Mouse (Mus musculus) midbrain, embryonic 15.5 days (tissue): ENCODE data around the gene Rpl12. TPM values are rescaled to one million over a fixed set of nuclear protein-coding genes. Genes with fewer than 3 reads are reported as not detected.

Source experiments
- ATAC-seq: fragments of 200-750 bp; cut with Nextera tagmentation; replicated peaks from 2 replicates; pipeline ENCODE4 v1.8.0; 2017; ENCODE audit warnings: moderate TSS enrichment
- H3K27ac ChIP-seq: fragments of 300-500 bp; sonication (generic); 2 replicates; pipeline ENCODE4 v1.5.1; 2015; ENCODE audit warnings: mild to moderate bottlenecking, inconsistent platforms
- H3K27me3 ChIP-seq: fragments of 300-500 bp; sonication (generic); replicated peaks from 2 replicates; pipeline ENCODE4 v1.6.1; 2015; ENCODE audit warnings: inconsistent platforms
- H3K36me3 ChIP-seq: fragments of 300-500 bp; sonication (generic); replicated peaks from 2 replicates; pipeline ENCODE4 v1.6.1; 2015; ENCODE audit warnings: inconsistent platforms
- H3K4me1 ChIP-seq: fragments of 300-500 bp; sonication (generic); 2 replicates; pipeline ENCODE4 v1.6.1; 2015; ENCODE audit warnings: inconsistent platforms
- H3K4me2 ChIP-seq: fragments of 300-500 bp; sonication (generic); 2 replicates; pipeline ENCODE4 v1.6.1; 2015; ENCODE audit warnings: inconsistent platforms, mild to moderate bottlenecking, moderate library complexity
- H3K4me3 ChIP-seq: fragments of 300-500 bp; sonication (generic); 2 replicates; pipeline ENCODE4 v1.5.1; 2015; ENCODE audit warnings: mild to moderate bottlenecking, inconsistent platforms
- H3K9ac ChIP-seq: fragments of 300-500 bp; sonication (generic); 2 replicates; pipeline ENCODE4 v1.6.1; 2015; ENCODE audit warnings: mild to moderate bottlenecking, inconsistent platforms
- H3K9me3 ChIP-seq: fragments of 300-500 bp; sonication (generic); 2 replicates; pipeline ENCODE4 v1.6.1; 2016; ENCODE audit warnings: inconsistent platforms
- WGBS: fragments of 180-500 bp; shearing (Covaris S2); methylation state at CpG from one replicate; pipeline ENCODE4 v1.1.7; 2015; ENCODE audit warnings: mixed read lengths; 5-methylcytosine and 5-hydroxymethylcytosine counted together
- polyA plus RNA-seq: library from polyadenylated mRNA; unstranded; fragments of >200 nt; fragmentation: Nextera tagmentation; extraction: Ambion mirVana; gene quantifications from 2 replicates; pipeline ENCODE4 v1.2.1, GENCODE M21; 2015

The Rpl12 gene
- 82.5 and 85.8 TPM in 2 replicates for polyA plus RNA-seq

GRCm38 (mm10) chr2:32961192-32961995 lies at the start of gene Rpl12, which contains the start of gene Lrsam1:
Gene Rpl12 (plus strand): TSS chr2:32961559.
Gene Lrsam1 (minus strand): TSS chr2:32961614.
- Histone ChIP-seq H3K4me2 (peak within 1 kb of the TSS; percentile 82), H3K4me1 (peaks cover 37% of the 10 kb centered on the region), H3K9me3 (no peaks in the 10 kb centered on the region), H3K4me3 (peak within 1 kb of the TSS; percentile 76), H3K9ac (peak within 1 kb of the TSS; percentile 66), H3K27me3 (no peaks in the 10 kb centered on the region), H3K36me3 (peaks cover 6% of the 10 kb centered on the region; the same call in 1 of the 2 replicates), H3K27ac (peak within 1 kb of the TSS; percentile 76)
- ATAC-seq = peak; percentile 94
- WGBS = 3% methylated on average over 55 of the region's 55 CpGs

GRCm38 (mm10) chr2:32911639-32912182 lies 49.6 kb upstream of the Rpl12 start:
- H3K9me3 ChIP-seq = no peaks in the 10 kb centered on the region
- no peak overlapping the region for H3K4me2 ChIP-seq
- H3K36me3 ChIP-seq = peaks cover 23% of the 10 kb centered on the region; the same call in 1 of the 2 replicates
- no peak overlapping the region for H3K9ac ChIP-seq
- ATAC-seq = no peak
- H3K4me3 ChIP-seq = no peak overlapping the region
- no peak overlapping the region for H3K27ac ChIP-seq
- 84% methylated on average over 7 of the region's 7 CpGs for WGBS
- H3K4me1 ChIP-seq = peaks cover 25% of the 10 kb centered on the region
- no peaks in the 10 kb centered on the region for H3K27me3 ChIP-seq

- no peak overlapping the region for H3K27ac ChIP-seq
- no peak overlapping the region for H3K4me3 ChIP-seq
- H3K4me2 ChIP-seq = no peak overlapping the region
- H3K27me3 ChIP-seq = no peaks in the 10 kb centered on the region
- 31% methylated on average over 19 of the region's 19 CpGs for WGBS
- no peak overlapping the region for H3K9ac ChIP-seq
- no peaks in the 10 kb centered on the region for H3K9me3 ChIP-seq
- H3K4me1 ChIP-seq = peaks cover 19% of the 10 kb centered on the region
- ATAC-seq = no peak
- H3K36me3 ChIP-seq = peaks cover 23% of the 10 kb centered on the region; the same call in 1 of the 2 replicates
Observed at GRCm38 (mm10) chr2:32912210-32912804, 49.1 kb upstream of the Rpl12 start.

- peaks cover 27% of the 10 kb centered on the region; the same call in 1 of the 2 replicates for H3K36me3 ChIP-seq
Observed at GRCm38 (mm10) chr2:32914362-32914761, 47.0 kb upstream of the Rpl12 start.

GRCm38 (mm10) chr2:32914896-32915295 lies 46.5 kb upstream of the Rpl12 start:
- WGBS = 46% methylated on average over 3 of the region's 3 CpGs
- peaks cover 30% of the 10 kb centered on the region; the same call in 1 of the 2 replicates for H3K36me3 ChIP-seq
- ATAC-seq = no peak

More at GRCm38 (mm10) chr2:32914362-32914761, 47.0 kb upstream of the Rpl12 start:
- 77% methylated on average over 5 of the region's 5 CpGs for WGBS
- Histone ChIP-seq H3K4me1 (no peaks in the 10 kb centered on the region), H3K27ac (peak overlapping the region; percentile 39), H3K4me3 (no peak overlapping the region), H3K9me3 (no peaks in the 10 kb centered on the region), H3K4me2 (no peak overlapping the region), H3K27me3 (no peaks in the 10 kb centered on the region), H3K9ac (no peak overlapping the region)
- no peak for ATAC-seq

GRCm38 (mm10) chr2:32917526-32917925 lies 43.8 kb upstream of the Rpl12 start:
- Histone ChIP-seq H3K27ac (no peak overlapping the region), H3K4me3 (no peak overlapping the region), H3K9me3 (no peaks in the 10 kb centered on the region), H3K9ac (no peak overlapping the region), H3K27me3 (no peaks in the 10 kb centered on the region), H3K36me3 (peaks cover 44% of the 10 kb centered on the region; the same call in 1 of the 2 replicates), H3K4me2 (no peak overlapping the region), H3K4me1 (no peaks in the 10 kb centered on the region)
- no peak for ATAC-seq
- WGBS = 86% methylated on average over 11 of the region's 11 CpGs

More at GRCm38 (mm10) chr2:32914896-32915295, 46.5 kb upstream of the Rpl12 start:
- no peaks in the 10 kb centered on the region for H3K9me3 ChIP-seq
- no peak overlapping the region for H3K9ac ChIP-seq
- no peak overlapping the region for H3K27ac ChIP-seq
- no peaks in the 10 kb centered on the region for H3K4me1 ChIP-seq
- no peak overlapping the region for H3K4me3 ChIP-seq
- H3K27me3 ChIP-seq = no peaks in the 10 kb centered on the region
- H3K4me2 ChIP-seq = no peak overlapping the region

- H3K4me2 ChIP-seq = no peak overlapping the region
- H3K9me3 ChIP-seq = no peaks in the 10 kb centered on the region
- 87% methylated on average over 9 of the region's 9 CpGs for whole genome bisulfite sequencing
- no peaks in the 10 kb centered on the region for H3K27me3 ChIP-seq
- H3K27ac ChIP-seq = no peak overlapping the region
- no peak overlapping the region for H3K4me3 ChIP-seq
- H3K36me3 ChIP-seq = peaks cover 52% of the 10 kb centered on the region; the same call in 1 of the 2 replicates
- H3K9ac ChIP-seq = no peak overlapping the region
- ATAC-seq = no peak
- no peaks in the 10 kb centered on the region for H3K4me1 ChIP-seq
Observed at GRCm38 (mm10) chr2:32918391-32918790, 43.0 kb upstream of the Rpl12 start.

- H3K4me2 ChIP-seq = no peak overlapping the region
- H3K4me1 ChIP-seq = no peaks in the 10 kb centered on the region
- H3K4me3 ChIP-seq = no peak overlapping the region
- WGBS = 77% methylated on average over 7 of the region's 7 CpGs
- no peaks in the 10 kb centered on the region for H3K27me3 ChIP-seq
- ATAC-seq = no peak
- peaks cover 56% of the 10 kb centered on the region; the same call in 1 of the 2 replicates for H3K36me3 ChIP-seq
- H3K27ac ChIP-seq = no peak overlapping the region
- H3K9ac ChIP-seq = no peak overlapping the region
- no peaks in the 10 kb centered on the region for H3K9me3 ChIP-seq
Observed at GRCm38 (mm10) chr2:32921235-32921634, 40.1 kb upstream of the Rpl12 start.

GRCm38 (mm10) chr2:32921801-32922380 lies 39.5 kb upstream of the Rpl12 start:
- H3K9me3 ChIP-seq = no peaks in the 10 kb centered on the region
- no peaks in the 10 kb centered on the region for H3K4me1 ChIP-seq
- H3K4me3 ChIP-seq = no peak overlapping the region
- H3K27ac ChIP-seq = no peak overlapping the region
- no peak for ATAC-seq
- H3K4me2 ChIP-seq = no peak overlapping the region
- H3K36me3 ChIP-seq = peaks cover 55% of the 10 kb centered on the region; the same call in 1 of the 2 replicates
- H3K27me3 ChIP-seq = no peaks in the 10 kb centered on the region
- H3K9ac ChIP-seq = no peak overlapping the region
- 92% methylated on average over 15 of the region's 15 CpGs for WGBS

- no peak overlapping the region for H3K4me2 ChIP-seq
- no peak overlapping the region for H3K4me3 ChIP-seq
- no peak overlapping the region for H3K9ac ChIP-seq
- H3K4me1 ChIP-seq = no peaks in the 10 kb centered on the region
- no peaks in the 10 kb centered on the region for H3K9me3 ChIP-seq
- H3K36me3 ChIP-seq = peaks cover 55% of the 10 kb centered on the region; the same call in 1 of the 2 replicates
- 94% methylated on average over 13 of the region's 13 CpGs for WGBS
- H3K27me3 ChIP-seq = no peaks in the 10 kb centered on the region
- no peak for ATAC-seq
- no peak overlapping the region for H3K27ac ChIP-seq
Observed at GRCm38 (mm10) chr2:32922564-32922963, 38.8 kb upstream of the Rpl12 start.

- Histone ChIP-seq H3K9me3 (no peaks in the 10 kb centered on the region), H3K4me2 (no peak overlapping the region), H3K9ac (no peak overlapping the region), H3K27me3 (no peaks in the 10 kb centered on the region), H3K4me1 (0 out of 2 replicates have a peak, but pooled peaks cover 4% of the 10 kb centered on the region), H3K36me3 (peaks cover 56% of the 10 kb centered on the region; the same call in 1 of the 2 replicates), H3K4me3 (no peak overlapping the region), H3K27ac (no peak overlapping the region)
- WGBS = 95% methylated on average over 24 of the region's 24 CpGs
- ATAC-seq = no peak
Observed at GRCm38 (mm10) chr2:32923551-32924250, 37.7 kb upstream of the Rpl12 start.
